Mouse (Mus musculus) gastrocnemius, postnatal 36 days (tissue): Measurements from ENCODE around the gene Tmem204. TPM values are rescaled to one million over a fixed set of nuclear protein-coding genes. Genes with fewer than 3 reads are reported as not detected.

Experiments used
- DNase-seq, 2 experiments: peaks; one replicate each; pipeline ENCODE4 v3.0.0; 2022
- intact Hi-C: fragments of 180-260 bp; cut with DNase I; formaldehyde crosslinking; loops from one replicate; pipeline ENCODE4 v1.15.1; 2025
- total RNA-seq, 2 experiments: library from RNA; stranded (reverse); gene quantifications; 2 replicates each; pipeline ENCODE4 v1.2.3; 2021

Gene Tmem204
- total RNA-seq, 2 experiments from 2014 or later = 10.3 to 10.7 TPM

GRCm38 (mm10) chr17:25016292-25017132 lies 66.9 kb downstream of the Tmem204 start:
- DNase-seq = peak; percentile 58 to 70
- intact Hi-C loops = loop anchor here (5.0 kb wide), 2 partner anchors 66 to 169 kb away; partner anchors contain the start of gene Tmem204

- peak; percentile 97 for DNase-seq
- intact Hi-C loops = loop anchor here (5.0 kb wide), 2 partner anchors 67 to 168 kb away; partner anchors contain the start of gene Tmem204
Measured at GRCm38 (mm10) chr17:25015655-25016291, 67.6 kb downstream of the Tmem204 start, which contains the start of the genes Cramp1l and Ift140. Cramp1l (minus strand) TSS chr17:25015788. Ift140 (plus strand) TSS chr17:25016085.

- intact Hi-C loops = loop anchor here (5.0 kb wide), 3 partner anchors 67 to 168 kb away; partner anchors contain the start of genes Mapk8ip3 and Tmem204
- no peak for DNase-seq
Measured at GRCm38 (mm10) chr17:25014841-25015570, 68.4 kb downstream of the Tmem204 start.

- intact Hi-C loops = loop anchor here (5.0 kb wide), 1 partner anchor 77 kb away; the partner anchor contains the start of gene Mapk8ip3
Measured at GRCm38 (mm10) chr17:25013606-25014501, 69.5 kb downstream of the Tmem204 start.

More at GRCm38 (mm10) chr17:25013606-25014501, 69.5 kb downstream of the Tmem204 start:
- peak; percentile 12 to 34 for DNase-seq

Other genes with a start within 250 kb of the Tmem204 start
- gene Hagh, start 243.4 kb downstream of the Tmem204 start, total RNA-seq = 10 to 100 TPM; 66.0 to 77.0 TPM
- gene Fahd1, start 233.2 kb downstream of the Tmem204 start, total RNA-seq = 10 to 100 TPM; 40.3 to 42.1 TPM
- 1 to 10 TPM; 3.3 to 3.8 TPM for gene Igfals, start 217.6 kb downstream of the Tmem204 start, total RNA-seq
- gene Nubp2, start 197.2 kb downstream of the Tmem204 start, total RNA-seq = 10 to 100 TPM; 10.0 TPM
- gene Spsb3, start 196.9 kb downstream of the Tmem204 start, total RNA-seq = 10 to 100 TPM; 25.4 to 31.0 TPM
- gene Eme2, start 188.5 kb downstream of the Tmem204 start, total RNA-seq = 10 to 100 TPM in 1 of 2 experiments, 1 to 10 TPM in 1; 9.3 to 10.2 TPM
- gene Mrps34, start 188.5 kb downstream of the Tmem204 start, total RNA-seq = 10 to 100 TPM; 84.6 to 90.2 TPM
- 10 to 100 TPM; 10.3 to 11.7 TPM for gene Nme3, start 187.1 kb downstream of the Tmem204 start, total RNA-seq
- 10 to 100 TPM; 16.2 to 24.4 TPM for gene Mapk8ip3, start 146.6 kb downstream of the Tmem204 start, total RNA-seq
- 1 to 10 TPM; 6.2 to 6.8 TPM for gene Jpt2, start 122.9 kb downstream of the Tmem204 start, total RNA-seq
- 1 to 10 TPM; 5.9 to 7.1 TPM for gene Cramp1l, start 67.8 kb downstream of the Tmem204 start, total RNA-seq
- gene Ift140, start 67.5 kb downstream of the Tmem204 start, total RNA-seq = 1 to 10 TPM; 1.7 to 2.0 TPM
- gene Telo2, start 32.4 kb upstream of the Tmem204 start, total RNA-seq = 1 to 10 TPM; 4.2 to 6.1 TPM
- 1 to 10 TPM; 3.7 to 4.3 TPM for gene Ptx4, start 37.2 kb upstream of the Tmem204 start, total RNA-seq
- 10 to 100 TPM; 13.7 to 14.9 TPM for gene Clcn7, start 49.8 kb upstream of the Tmem204 start, total RNA-seq
- not detected for gene Ccdc154, start 78.9 kb upstream of the Tmem204 start, total RNA-seq
- gene Gm38655, start 91.9 kb upstream of the Tmem204 start, total RNA-seq = not detected
- 10 to 100 TPM; 12.3 to 13.8 TPM for gene BC003965, start 101.0 kb upstream of the Tmem204 start, total RNA-seq
- gene Unkl, start 104.8 kb upstream of the Tmem204 start, total RNA-seq = 1 to 10 TPM; 4.9 to 5.6 TPM
- gene Gnptg, start 156.5 kb upstream of the Tmem204 start, total RNA-seq = 10 to 100 TPM; 13.8 to 14.1 TPM
- 10 to 100 TPM; 15.8 to 18.4 TPM for gene Tsr3, start 156.6 kb upstream of the Tmem204 start, total RNA-seq
- not detected for gene Baiap3, start 172.8 kb upstream of the Tmem204 start, total RNA-seq
- 10 to 100 TPM; 55.0 to 60.6 TPM for gene Ube2i, start 191.0 kb upstream of the Tmem204 start, total RNA-seq
- gene Prss34, start 214.8 kb upstream of the Tmem204 start, total RNA-seq = under 1 TPM; 0.20 to 0.36 TPM
- gene Prss28, start 225.1 kb upstream of the Tmem204 start, total RNA-seq = not detected
- gene Prss29, start 235.1 kb upstream of the Tmem204 start, total RNA-seq = not detected